Mouse (Mus musculus): ENCODE data around the gene Gns. TPM values are rescaled to one million over a fixed set of nuclear protein-coding genes. Genes with fewer than 3 reads are reported as not detected.

Gns gene
- polyA plus RNA-seq, 1 experiment from 2014 or later: 38.8 TPM

- H3K4me1 ChIP-seq (replicated peaks; ENCODE audit: control insufficient read depth, insufficient read depth, low read length): no peaks in the 10 kb centered on the region
- no peak for ATAC-seq (ENCODE audit: low FRiP score)
These were observed 20.8 kb downstream of the Gns start for GRCm38 (mm10) chr10:121385695-121386094.

GRCm38 (mm10) chr10:121386347-121386746, 21.5 kb downstream of the Gns start:
- Histone ChIP-seq H3K27me3 (ENCODE audit: control insufficient read depth, insufficient read depth, low read length) (no peaks in the 10 kb centered on the region), H3K4me3 (ENCODE audit: low read depth, low read length) (no peak overlapping the region), H3K4me2 (replicated peaks; ENCODE audit: low read depth, low read length) (no peak overlapping the region), H3K4me1 (replicated peaks; ENCODE audit: control insufficient read depth, insufficient read depth, low read length) (no peaks in the 10 kb centered on the region), H3K27ac (ENCODE audit: low read depth, low read length) (no peak overlapping the region), H3K9me3 (ENCODE audit: control insufficient read depth, low read length) (no peaks in the 10 kb centered on the region), H3K9ac (ENCODE audit: low read depth, low read length) (no peak overlapping the region), H3K36me3 (ENCODE audit: control insufficient read depth, insufficient read depth, low read length) (peaks cover 9% of the 10 kb centered on the region; the same call in 1 of the 2 replicates)
- DNase-seq (ENCODE audit: low spot score) (peak; percentile 29), ATAC-seq (ENCODE audit: low FRiP score) (peak; percentile 59; the same call in 1 of the 2 replicates)
- 56% methylated on average over 9 of the region's 9 CpGs for WGBS

More at GRCm38 (mm10) chr10:121385695-121386094, 20.8 kb downstream of the Gns start:
- H3K27me3 ChIP-seq (ENCODE audit: control insufficient read depth, insufficient read depth, low read length): no peaks in the 10 kb centered on the region
- no peaks in the 10 kb centered on the region for H3K9me3 ChIP-seq (ENCODE audit: control insufficient read depth, low read length)
- H3K4me2 ChIP-seq (replicated peaks; ENCODE audit: low read depth, low read length): no peak overlapping the region
- peaks cover 9% of the 10 kb centered on the region; the same call in 1 of the 2 replicates for H3K36me3 ChIP-seq (ENCODE audit: control insufficient read depth, insufficient read depth, low read length)
- H3K9ac ChIP-seq (ENCODE audit: low read depth, low read length): no peak overlapping the region
- WGBS: 95% methylated on average over 6 of the region's 6 CpGs
- DNase-seq (ENCODE audit: low spot score): no peak
- no peak overlapping the region for H3K4me3 ChIP-seq (ENCODE audit: low read depth, low read length)
- H3K27ac ChIP-seq (ENCODE audit: low read depth, low read length): no peak overlapping the region

- no peak overlapping the region for H3K4me2 ChIP-seq (replicated peaks; ENCODE audit: low read depth, low read length)
- DNase-seq (ENCODE audit: low spot score) (no peak), ATAC-seq (ENCODE audit: low FRiP score) (no peak)
- no peaks in the 10 kb centered on the region for H3K9me3 ChIP-seq (ENCODE audit: control insufficient read depth, low read length)
- no peak overlapping the region for H3K27ac ChIP-seq (ENCODE audit: low read depth, low read length)
- no peak overlapping the region for H3K4me3 ChIP-seq (ENCODE audit: low read depth, low read length)
- WGBS: 83% methylated on average over 10 of the region's 10 CpGs
- H3K36me3 ChIP-seq (ENCODE audit: control insufficient read depth, insufficient read depth, low read length): peaks cover 6% of the 10 kb centered on the region; the same call in 1 of the 2 replicates
- no peaks in the 10 kb centered on the region for H3K4me1 ChIP-seq (replicated peaks; ENCODE audit: control insufficient read depth, insufficient read depth, low read length)
- no peaks in the 10 kb centered on the region for H3K27me3 ChIP-seq (ENCODE audit: control insufficient read depth, insufficient read depth, low read length)
- no peak overlapping the region for H3K9ac ChIP-seq (ENCODE audit: low read depth, low read length)
These were observed 25.7 kb downstream of the Gns start for GRCm38 (mm10) chr10:121390602-121391001.

- ATAC-seq (ENCODE audit: low FRiP score) (no peak), DNase-seq (ENCODE audit: low spot score) (no peak)
- no peaks in the 10 kb centered on the region for H3K9me3 ChIP-seq (ENCODE audit: control insufficient read depth, low read length)
- no peaks in the 10 kb centered on the region for H3K27me3 ChIP-seq (ENCODE audit: control insufficient read depth, insufficient read depth, low read length)
- no peaks in the 10 kb centered on the region for H3K4me1 ChIP-seq (replicated peaks; ENCODE audit: control insufficient read depth, insufficient read depth, low read length)
- H3K36me3 ChIP-seq (ENCODE audit: control insufficient read depth, insufficient read depth, low read length): peaks cover 6% of the 10 kb centered on the region; the same call in 1 of the 2 replicates
- no peak overlapping the region for H3K4me2 ChIP-seq (replicated peaks; ENCODE audit: low read depth, low read length)
- no peak overlapping the region for H3K27ac ChIP-seq (ENCODE audit: low read depth, low read length)
- no peak overlapping the region for H3K4me3 ChIP-seq (ENCODE audit: low read depth, low read length)
- no peak overlapping the region for H3K9ac ChIP-seq (ENCODE audit: low read depth, low read length)
- 96% methylated on average over 8 of the region's 8 CpGs for WGBS
These were observed 27.0 kb downstream of the Gns start for GRCm38 (mm10) chr10:121391901-121392300.

- WGBS: 81% methylated on average over 6 of the region's 6 CpGs
- Histone ChIP-seq H3K27me3 (ENCODE audit: control insufficient read depth, insufficient read depth, low read length) (no peaks in the 10 kb centered on the region), H3K4me1 (replicated peaks; ENCODE audit: control insufficient read depth, insufficient read depth, low read length) (no peaks in the 10 kb centered on the region), H3K9me3 (ENCODE audit: control insufficient read depth, low read length) (no peaks in the 10 kb centered on the region), H3K36me3 (ENCODE audit: control insufficient read depth, insufficient read depth, low read length) (peaks cover 6% of the 10 kb centered on the region; the same call in 1 of the 2 replicates), H3K9ac (ENCODE audit: low read depth, low read length) (no peak overlapping the region), H3K4me3 (ENCODE audit: low read depth, low read length) (no peak overlapping the region), H3K27ac (ENCODE audit: low read depth, low read length) (no peak overlapping the region), H3K4me2 (replicated peaks; ENCODE audit: low read depth, low read length) (no peak overlapping the region)
- ATAC-seq (ENCODE audit: low FRiP score) (no peak), DNase-seq (ENCODE audit: low spot score) (no peak)
These were observed 29.4 kb downstream of the Gns start for GRCm38 (mm10) chr10:121394270-121394669.

GRCm38 (mm10) chr10:121394789-121395325, 30.0 kb downstream of the Gns start:
- peaks cover 6% of the 10 kb centered on the region; the same call in 1 of the 2 replicates for H3K36me3 ChIP-seq (ENCODE audit: control insufficient read depth, insufficient read depth, low read length)

GRCm38 (mm10) chr10:121395542-121396176, 30.8 kb downstream of the Gns start:
- DNase-seq (ENCODE audit: low spot score) (no peak), ATAC-seq (ENCODE audit: low FRiP score) (no peak)
- WGBS: 84% methylated on average over 20 of the region's 20 CpGs

More at GRCm38 (mm10) chr10:121394789-121395325, 30.0 kb downstream of the Gns start:
- H3K4me3 ChIP-seq (ENCODE audit: low read depth, low read length): no peak overlapping the region
- WGBS: 90% methylated on average over 18 of the region's 18 CpGs
- no peaks in the 10 kb centered on the region for H3K4me1 ChIP-seq (replicated peaks; ENCODE audit: control insufficient read depth, insufficient read depth, low read length)
- no peaks in the 10 kb centered on the region for H3K9me3 ChIP-seq (ENCODE audit: control insufficient read depth, low read length)
- DNase-seq (ENCODE audit: low spot score): no peak
- H3K4me2 ChIP-seq (replicated peaks; ENCODE audit: low read depth, low read length): no peak overlapping the region
- no peaks in the 10 kb centered on the region for H3K27me3 ChIP-seq (ENCODE audit: control insufficient read depth, insufficient read depth, low read length)
- H3K27ac ChIP-seq (ENCODE audit: low read depth, low read length): no peak overlapping the region
- H3K9ac ChIP-seq (ENCODE audit: low read depth, low read length): no peak overlapping the region
- ATAC-seq (ENCODE audit: low FRiP score): no peak

GRCm38 (mm10) chr10:121398599-121398998, 33.7 kb downstream of the Gns start:
- Histone ChIP-seq H3K9me3 (ENCODE audit: control insufficient read depth, low read length) (no peaks in the 10 kb centered on the region), H3K36me3 (ENCODE audit: control insufficient read depth, insufficient read depth, low read length) (no peaks in the 10 kb centered on the region), H3K4me2 (replicated peaks; ENCODE audit: low read depth, low read length) (no peak overlapping the region), H3K27ac (ENCODE audit: low read depth, low read length) (no peak overlapping the region), H3K4me3 (ENCODE audit: low read depth, low read length) (no peak overlapping the region), H3K4me1 (replicated peaks; ENCODE audit: control insufficient read depth, insufficient read depth, low read length) (no peaks in the 10 kb centered on the region), H3K9ac (ENCODE audit: low read depth, low read length) (no peak overlapping the region), H3K27me3 (ENCODE audit: control insufficient read depth, insufficient read depth, low read length) (no peaks in the 10 kb centered on the region)
- 88% methylated on average over 7 of the region's 7 CpGs for WGBS
- DNase-seq (ENCODE audit: low spot score) (no peak), ATAC-seq (ENCODE audit: low FRiP score) (no peak)

More at GRCm38 (mm10) chr10:121395542-121396176, 30.8 kb downstream of the Gns start:
- no peak overlapping the region for H3K4me2 ChIP-seq (replicated peaks; ENCODE audit: low read depth, low read length)
- peaks cover 6% of the 10 kb centered on the region; the same call in 1 of the 2 replicates for H3K36me3 ChIP-seq (ENCODE audit: control insufficient read depth, insufficient read depth, low read length)
- no peaks in the 10 kb centered on the region for H3K9me3 ChIP-seq (ENCODE audit: control insufficient read depth, low read length)
- no peaks in the 10 kb centered on the region for H3K4me1 ChIP-seq (replicated peaks; ENCODE audit: control insufficient read depth, insufficient read depth, low read length)
- no peak overlapping the region for H3K9ac ChIP-seq (ENCODE audit: low read depth, low read length)
- H3K4me3 ChIP-seq (ENCODE audit: low read depth, low read length): no peak overlapping the region
- H3K27ac ChIP-seq (ENCODE audit: low read depth, low read length): no peak overlapping the region
- no peaks in the 10 kb centered on the region for H3K27me3 ChIP-seq (ENCODE audit: control insufficient read depth, insufficient read depth, low read length)

- no peak overlapping the region for H3K27ac ChIP-seq (ENCODE audit: low read depth, low read length)
- DNase-seq (ENCODE audit: low spot score) (no peak), ATAC-seq (ENCODE audit: low FRiP score) (no peak)
- no peaks in the 10 kb centered on the region for H3K9me3 ChIP-seq (ENCODE audit: control insufficient read depth, low read length)
- no peak overlapping the region for H3K9ac ChIP-seq (ENCODE audit: low read depth, low read length)
- H3K36me3 ChIP-seq (ENCODE audit: control insufficient read depth, insufficient read depth, low read length): no peaks in the 10 kb centered on the region
- no peak overlapping the region for H3K4me3 ChIP-seq (ENCODE audit: low read depth, low read length)
- no peak overlapping the region for H3K4me2 ChIP-seq (replicated peaks; ENCODE audit: low read depth, low read length)
- no peaks in the 10 kb centered on the region for H3K27me3 ChIP-seq (ENCODE audit: control insufficient read depth, insufficient read depth, low read length)
- H3K4me1 ChIP-seq (replicated peaks; ENCODE audit: control insufficient read depth, insufficient read depth, low read length): no peaks in the 10 kb centered on the region
- 76% methylated on average over 7 of the region's 7 CpGs for WGBS
These were observed 36.1 kb downstream of the Gns start for GRCm38 (mm10) chr10:121401005-121401404.
